Mouse (Mus musculus) heart, embryonic 10.5 days (tissue): ENCODE measurements around the gene a. TPM values are rescaled to one million over a fixed set of nuclear protein-coding genes. Genes with fewer than 3 reads are reported as not detected.
"Not testable (repeated sequence)": the region's sequence is repeated elsewhere in the genome, so short reads cannot be mapped to it uniquely, and the experiment has no call there.

Experiments
- DNase-seq: peaks from one replicate; pipeline ENCODE4 v3.0.0-alpha.2; 2017; ENCODE audit warnings: low spot score
- H3K27ac ChIP-seq: fragments of 300-500 bp; sonication (generic); 2 replicates; pipeline ENCODE4 v1.5.1; 2016; ENCODE audit warnings: mild to moderate bottlenecking
- H3K27me3 ChIP-seq: fragments of 300-500 bp; sonication (generic); 2 replicates; pipeline ENCODE4 v1.6.1; 2016; ENCODE audit warnings: mild to moderate bottlenecking; ENCODE audit not compliant: poor library complexity, insufficient read depth, severe bottlenecking
- H3K36me3 ChIP-seq: fragments of 300-500 bp; sonication (generic); 2 replicates; pipeline ENCODE4 v1.6.1; 2016; ENCODE audit warnings: mild to moderate bottlenecking, moderate library complexity
- H3K4me1 ChIP-seq: fragments of 300-500 bp; sonication (generic); 2 replicates; pipeline ENCODE4 v1.6.1; 2016; ENCODE audit warnings: mild to moderate bottlenecking
- H3K4me3 ChIP-seq: fragments of 300-500 bp; sonication (generic); 2 replicates; pipeline ENCODE4 v1.5.1; 2016; ENCODE audit warnings: mild to moderate bottlenecking, moderate library complexity
- H3K9me3 ChIP-seq: fragments of 300-500 bp; sonication (generic); 2 replicates; pipeline ENCODE4 v1.6.1; 2016; ENCODE audit warnings: mild to moderate bottlenecking, moderate library complexity
- WGBS: fragments of 180-500 bp; shearing (Covaris S2); methylation state at CpG from one replicate; pipeline ENCODE4 v1.1.7; 2016; 5-methylcytosine and 5-hydroxymethylcytosine counted together
- polyA plus RNA-seq: library from polyadenylated mRNA; unstranded; fragments of >200 nt; fragmentation: Nextera tagmentation; extraction: Ambion mirVana; gene quantifications from 2 replicates; pipeline ENCODE4 v1.2.1, GENCODE M21; 2016

Gene a
- polyA plus RNA-seq, 1 experiment from 2014 or later = 2.5 TPM

- peak overlapping the region; percentile 93 for H3K27ac ChIP-seq
- H3K4me3 ChIP-seq = peak overlapping the region; percentile 92
- H3K9me3 ChIP-seq = no peaks in the 10 kb centered on the region
- H3K27me3 ChIP-seq = no peaks in the 10 kb centered on the region
- DNase-seq = no peak
- 14% methylated on average over 2 of the region's 2 CpGs for WGBS
- peaks cover 13% of the 10 kb centered on the region for H3K4me1 ChIP-seq
- H3K36me3 ChIP-seq = peaks cover 22% of the 10 kb centered on the region
Measured at GRCm38 (mm10) chr2:154891585-154891984, 100.4 kb downstream of the a start.

DNA sequence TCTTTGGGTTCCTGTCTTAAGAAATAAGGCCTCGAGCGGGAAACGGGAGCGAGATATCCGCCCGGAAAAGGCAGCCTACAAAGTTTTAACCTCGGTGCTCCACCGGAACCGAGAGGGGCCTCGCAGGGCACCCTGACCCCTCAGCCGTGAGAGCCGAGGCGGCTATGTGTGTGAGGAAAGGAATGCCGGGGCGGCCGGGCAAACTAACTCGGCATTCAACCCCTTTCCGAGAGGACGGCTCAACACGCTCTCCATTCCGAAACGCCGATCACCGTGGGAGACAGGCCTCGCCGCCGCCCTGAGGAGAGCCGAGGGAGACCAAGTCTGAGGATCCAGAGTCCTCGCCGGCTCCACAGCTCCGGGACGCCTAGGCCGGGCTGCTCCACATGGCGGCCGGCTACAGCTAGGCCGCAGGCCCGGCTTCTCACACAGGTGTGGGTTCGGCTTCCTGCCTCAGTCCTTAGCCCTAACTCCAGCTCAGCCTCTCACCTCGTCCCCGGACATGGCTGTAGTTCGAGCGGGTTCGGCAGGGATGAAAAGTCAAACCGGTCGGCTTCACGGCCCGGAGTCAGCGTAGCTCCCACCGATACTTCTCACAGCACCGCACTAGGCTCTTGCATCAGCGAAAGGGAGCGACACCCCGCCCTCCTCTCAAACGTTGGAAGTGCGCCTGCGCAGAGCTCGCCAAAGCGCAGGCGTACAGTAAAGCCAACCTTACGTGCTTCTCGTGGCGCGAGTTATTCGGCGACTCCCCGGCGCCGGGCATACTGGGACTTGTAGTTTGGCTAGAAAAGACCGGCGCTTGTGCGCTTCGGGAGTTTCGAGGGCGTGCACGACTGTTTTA, 101.2 kb downstream of the a start, which contains the start of gene Eif2s2:
Eif2s2 (minus strand) TSS at position 735 of the 844 bp plus-strand sequence.
- under 1% methylated on average over 75 of the region's 75 CpGs for WGBS
- Histone ChIP-seq H3K36me3 (peaks cover 14% of the 10 kb centered on the region), H3K27me3 (no peaks in the 10 kb centered on the region), H3K27ac (peak within 1 kb of the TSS; percentile 93), H3K9me3 (no peaks in the 10 kb centered on the region), H3K4me3 (peak within 1 kb of the TSS; percentile 92), H3K4me1 (peaks cover 13% of the 10 kb centered on the region)
- DNase-seq = peak; percentile 99

GRCm38 (mm10) chr2:154893045-154893385, 101.8 kb downstream of the a start:
- peaks cover 8% of the 10 kb centered on the region for H3K36me3 ChIP-seq
- no peaks in the 10 kb centered on the region for H3K27me3 ChIP-seq
- H3K9me3 ChIP-seq = no peaks in the 10 kb centered on the region
- no peak for DNase-seq
- peak overlapping the region; percentile 93 for H3K27ac ChIP-seq
- H3K4me1 ChIP-seq = peaks cover 13% of the 10 kb centered on the region
- peak overlapping the region; percentile 92 for H3K4me3 ChIP-seq
- 11% methylated on average over 12 of the region's 12 CpGs for WGBS

DNA sequence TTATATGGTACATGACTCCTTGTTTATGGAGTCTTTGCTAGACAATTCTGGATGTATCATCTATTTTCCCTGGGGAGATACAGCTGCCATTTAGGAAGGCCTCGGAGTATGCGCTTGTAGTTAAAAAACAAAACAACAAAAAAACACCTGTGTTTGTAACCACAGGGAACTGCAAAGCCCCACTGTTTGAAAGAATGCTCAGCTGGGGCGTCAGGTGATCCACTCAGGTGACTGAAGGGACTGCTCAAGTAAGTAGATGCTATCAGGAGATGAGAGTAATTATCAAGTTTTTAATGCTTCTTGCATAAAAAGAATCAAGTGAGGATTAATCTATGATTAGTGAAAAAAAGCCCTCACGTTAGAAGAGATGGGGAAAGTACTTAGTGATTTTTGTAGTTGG, 102.3 kb downstream of the a start:
- Histone ChIP-seq H3K4me3 (peak overlapping the region; percentile 92; the same call in 1 of the 2 replicates), H3K9me3 (no peaks in the 10 kb centered on the region), H3K27me3 (no peaks in the 10 kb centered on the region), H3K27ac (no peak overlapping the region), H3K4me1 (peaks cover 13% of the 10 kb centered on the region), H3K36me3 (0 out of 2 replicates have a peak, but pooled peaks cover 3% of the 10 kb centered on the region)
- WGBS = 60% methylated on average over 4 of the region's 4 CpGs
- no peak for DNase-seq

GRCm38 (mm10) chr2:154899004-154899403, 107.8 kb downstream of the a start:
- not testable (repeated sequence) for DNase-seq, H3K36me3 ChIP-seq, H3K27me3 ChIP-seq, H3K9me3 ChIP-seq, H3K4me3 ChIP-seq, H3K27ac ChIP-seq, H3K4me1 ChIP-seq
- 77% methylated on average over 8 of the region's 8 CpGs for WGBS

GRCm38 (mm10) chr2:154899412-154899811, 108.2 kb downstream of the a start:
- 77% methylated on average over 4 of the region's 4 CpGs for WGBS
- not testable (repeated sequence) for H3K27ac ChIP-seq, DNase-seq, H3K9me3 ChIP-seq, H3K4me1 ChIP-seq, H3K4me3 ChIP-seq, H3K27me3 ChIP-seq, H3K36me3 ChIP-seq

DNA sequence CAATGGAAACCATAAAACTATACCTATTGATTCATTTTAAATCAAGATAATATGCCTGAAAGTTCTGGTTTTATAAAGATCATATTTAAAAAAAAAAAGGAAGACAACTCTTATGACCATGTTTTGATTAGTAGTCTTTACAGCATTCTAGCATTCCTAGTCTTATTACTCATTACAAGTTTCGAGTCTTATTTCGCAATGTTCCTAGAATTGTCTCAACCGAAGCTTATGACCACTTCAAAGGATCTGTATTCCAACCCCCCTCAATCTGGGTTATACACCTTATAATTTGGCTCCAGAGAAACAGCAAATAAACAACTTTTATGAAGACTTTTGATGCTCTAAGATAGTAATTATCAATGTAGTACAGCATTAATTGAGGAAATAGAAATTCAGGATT, 110.9 kb downstream of the a start:
- no peak overlapping the region for H3K4me3 ChIP-seq
- no peaks in the 10 kb centered on the region for H3K36me3 ChIP-seq
- 91% methylated on average over 3 of the region's 3 CpGs for WGBS
- DNase-seq = no peak
- no peaks in the 10 kb centered on the region for H3K27me3 ChIP-seq
- no peak overlapping the region for H3K27ac ChIP-seq
- H3K9me3 ChIP-seq = no peaks in the 10 kb centered on the region
- 0 out of 2 replicates have a peak, but pooled peaks cover 4% of the 10 kb centered on the region for H3K4me1 ChIP-seq

- Histone ChIP-seq H3K27ac (no peak overlapping the region), H3K36me3 (no peaks in the 10 kb centered on the region), H3K9me3 (no peaks in the 10 kb centered on the region), H3K4me3 (no peak overlapping the region), H3K4me1 (0 out of 2 replicates have a peak, but pooled peaks cover 4% of the 10 kb centered on the region), H3K27me3 (no peaks in the 10 kb centered on the region)
- no peak for DNase-seq
- 53% methylated on average over 2 of the region's 2 CpGs for WGBS
Measured at GRCm38 (mm10) chr2:154905796-154906195, 114.6 kb downstream of the a start.

GRCm38 (mm10) chr2:154908223-154908622, 117.0 kb downstream of the a start:
- not testable (repeated sequence) for H3K4me1 ChIP-seq, H3K4me3 ChIP-seq, H3K36me3 ChIP-seq, H3K27me3 ChIP-seq, H3K27ac ChIP-seq, H3K9me3 ChIP-seq, DNase-seq
- WGBS = 17% methylated on average over 2 of the region's 2 CpGs

GRCm38 (mm10) chr2:154909789-154910188, 118.6 kb downstream of the a start:
- WGBS = 73% methylated on average over 6 of the region's 6 CpGs
- no peaks in the 10 kb centered on the region for H3K9me3 ChIP-seq
- H3K27me3 ChIP-seq = peaks cover 5% of the 10 kb centered on the region; the same call in 1 of the 2 replicates
- no peak overlapping the region for H3K27ac ChIP-seq
- no peak for DNase-seq
- no peak overlapping the region for H3K4me3 ChIP-seq
- H3K4me1 ChIP-seq = 0 out of 2 replicates have a peak, but pooled peaks cover 4% of the 10 kb centered on the region
- H3K36me3 ChIP-seq = no peaks in the 10 kb centered on the region

DNA sequence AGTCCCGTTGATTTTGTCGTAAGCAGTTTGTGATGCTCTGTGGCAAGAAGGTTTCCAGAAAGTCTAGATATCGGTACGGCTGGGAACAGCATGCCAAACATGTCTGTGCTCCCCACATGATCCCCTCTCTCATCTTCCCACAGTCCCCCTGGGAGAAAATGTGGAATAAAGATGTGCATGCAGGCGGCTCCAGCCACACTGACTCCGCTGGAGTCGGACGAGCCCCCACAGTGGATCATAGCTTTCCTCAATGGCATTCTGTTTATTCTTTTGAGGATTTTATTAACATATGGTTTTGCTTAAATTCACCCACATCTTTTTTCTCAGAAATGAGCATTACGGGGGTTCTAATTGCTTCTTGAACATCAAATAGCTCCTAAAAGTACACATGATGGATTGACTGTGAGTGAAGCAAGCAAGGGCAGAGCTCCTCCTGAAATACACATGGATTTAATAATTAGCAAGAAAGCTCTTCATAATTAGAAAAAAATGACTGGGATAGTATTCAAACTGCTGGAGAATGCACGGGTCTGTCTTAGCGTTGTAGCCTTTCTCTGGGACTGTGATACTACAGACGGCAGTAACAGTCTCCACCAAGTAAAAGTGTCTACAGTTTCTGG, 124.8 kb downstream of the a start:
- DNase-seq = no peak
- H3K4me3 ChIP-seq = no peak overlapping the region
- H3K27ac ChIP-seq = no peak overlapping the region
- no peaks in the 10 kb centered on the region for H3K4me1 ChIP-seq
- H3K36me3 ChIP-seq = no peaks in the 10 kb centered on the region
- H3K27me3 ChIP-seq = peaks cover 5% of the 10 kb centered on the region; the same call in 1 of the 2 replicates
- WGBS = 80% methylated on average over 12 of the region's 12 CpGs
- no peaks in the 10 kb centered on the region for H3K9me3 ChIP-seq

- H3K27me3 ChIP-seq = peaks cover 5% of the 10 kb centered on the region; the same call in 1 of the 2 replicates
- no peaks in the 10 kb centered on the region for H3K36me3 ChIP-seq
- H3K9me3 ChIP-seq = no peaks in the 10 kb centered on the region
- no peaks in the 10 kb centered on the region for H3K4me1 ChIP-seq
- no peak overlapping the region for H3K4me3 ChIP-seq
- DNase-seq = no peak
- no peak overlapping the region for H3K27ac ChIP-seq
- WGBS = 18% methylated on average over 2 of the region's 2 CpGs
Measured at GRCm38 (mm10) chr2:154916547-154916946, 125.3 kb downstream of the a start.

DNA sequence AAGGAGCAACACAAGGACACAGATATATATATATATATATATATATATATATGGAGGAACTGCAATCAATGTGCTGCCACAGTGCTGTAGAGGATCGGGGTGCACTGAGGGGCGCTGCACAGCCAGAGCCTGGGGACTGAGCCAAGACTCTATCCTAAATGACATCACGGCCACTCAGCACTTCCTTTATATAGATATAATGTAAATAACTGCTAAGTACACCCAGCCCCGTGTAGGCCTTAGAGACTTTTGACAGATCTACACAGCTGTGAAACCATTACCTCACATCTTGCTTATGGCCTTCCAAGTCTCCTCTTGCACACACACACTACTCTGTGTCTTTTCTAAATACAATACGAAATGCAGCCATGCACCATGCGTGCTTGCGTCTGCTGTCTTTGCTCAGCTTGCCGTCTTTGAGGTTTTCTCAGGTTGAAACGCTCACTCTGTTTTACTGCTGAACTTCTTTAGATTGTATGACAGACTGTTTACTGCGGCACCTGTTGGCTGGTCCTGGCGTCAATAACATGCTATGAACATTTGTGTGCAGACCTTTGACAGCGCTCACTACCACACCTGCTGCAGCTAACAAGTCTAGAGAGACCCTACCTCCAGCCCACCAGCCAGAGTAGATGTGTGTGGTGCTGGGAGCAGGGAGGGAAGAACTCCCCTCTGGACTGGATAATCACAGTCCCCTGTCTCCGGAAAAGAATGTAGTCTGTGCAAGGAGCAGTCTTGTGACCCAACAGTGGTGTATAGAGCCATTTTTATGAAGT, 126.9 kb downstream of the a start:
- 78% methylated on average over 13 of the region's 13 CpGs for WGBS
- no peak for DNase-seq
- Histone ChIP-seq H3K9me3 (no peaks in the 10 kb centered on the region), H3K36me3 (no peaks in the 10 kb centered on the region), H3K4me3 (no peak overlapping the region), H3K4me1 (no peaks in the 10 kb centered on the region), H3K27ac (no peak overlapping the region), H3K27me3 (peaks cover 5% of the 10 kb centered on the region; the same call in 1 of the 2 replicates)
